Mouse (Mus musculus): ENCODE data around the gene Rab4a. TPM values are rescaled to one million over a fixed set of nuclear protein-coding genes. Genes with fewer than 3 reads are reported as not detected.
"Not testable (repeated sequence)": the region's sequence is repeated elsewhere in the genome, so short reads cannot be mapped to it uniquely, and the experiment has no call there.

The Rab4a gene
- polyA plus RNA-seq, 1 experiment = 7.3 TPM

DNA sequence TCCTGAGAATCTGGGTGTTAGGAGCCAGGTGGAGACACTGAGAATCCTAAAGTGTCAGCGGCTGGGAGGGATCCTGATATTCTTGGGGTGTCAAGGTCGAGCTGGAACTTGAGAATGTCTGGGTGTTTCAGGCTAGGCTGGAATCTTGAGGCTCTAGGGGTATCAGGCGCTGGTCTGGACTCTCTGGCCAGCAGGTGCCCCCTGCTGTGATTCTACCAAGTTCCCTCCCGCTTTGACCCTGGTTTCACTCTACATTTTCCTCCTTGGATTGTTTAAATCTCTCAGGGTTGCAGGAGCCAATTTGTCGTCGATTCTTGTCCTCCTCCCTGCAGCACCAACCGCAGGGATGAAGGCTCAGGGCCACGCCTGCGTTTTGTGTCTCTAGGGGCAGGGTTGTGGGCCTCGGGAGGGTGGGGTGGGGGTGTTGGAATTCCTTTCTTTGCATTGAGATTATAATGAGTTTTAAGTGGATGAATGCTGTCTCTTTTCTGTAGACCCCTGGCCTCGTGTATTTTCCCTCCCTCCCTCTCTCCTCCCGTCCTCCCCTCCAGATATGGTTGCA lies 670 bp downstream of the Rab4a start:
- DNase-seq = no peak
- H3K4me3 ChIP-seq (replicated peaks; ENCODE audit: extremely low read depth, low read depth, low read length) = peak overlapping the region; percentile 96
- TF ChIP-seq POLR2A (IDR thresholded peaks at IDR 0.05; ENCODE audit: borderline replicate concordance, extremely low read depth, low read depth, low read length) (no peak), CTCF (IDR thresholded peaks at IDR 0.05; ENCODE audit: insufficient read depth, low read length) (no peak)
- WGBS = 8% methylated on average over 12 of the region's 12 CpGs
- peaks cover 5% of the 10 kb centered on the region; the same call in 1 of the 2 replicates for H3K4me1 ChIP-seq (ENCODE audit: control insufficient read depth, insufficient read depth, low read length)

DNA sequence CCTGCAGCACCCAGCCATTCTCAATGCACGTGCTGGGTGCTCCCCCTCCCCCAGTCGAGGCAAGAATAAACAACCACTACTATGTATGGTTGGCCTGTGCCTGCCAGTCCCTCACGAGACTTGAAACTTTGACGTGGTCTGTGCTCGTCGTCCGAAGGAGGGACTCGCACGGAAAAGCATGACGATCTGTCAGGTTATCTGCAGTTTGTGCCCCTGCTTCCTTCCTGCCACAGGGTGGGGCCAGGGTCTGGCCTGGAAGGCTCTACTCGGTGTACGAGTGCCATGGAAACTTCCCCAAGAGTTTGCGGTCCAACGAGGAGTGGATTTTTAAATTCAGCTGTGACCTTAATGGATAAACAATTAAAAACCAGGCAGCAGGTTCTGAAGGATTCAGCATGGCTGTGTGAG lies 1.2 kb downstream of the Rab4a start:
- TF ChIP-seq CTCF (IDR thresholded peaks at IDR 0.05; ENCODE audit: insufficient read depth, low read length) = no peak
- no peak for TF ChIP-seq POLR2A (IDR thresholded peaks at IDR 0.05; ENCODE audit: borderline replicate concordance, extremely low read depth, low read depth, low read length)
- peaks cover 5% of the 10 kb centered on the region; the same call in 1 of the 2 replicates for H3K4me1 ChIP-seq (ENCODE audit: control insufficient read depth, insufficient read depth, low read length)
- H3K4me3 ChIP-seq (replicated peaks; ENCODE audit: extremely low read depth, low read depth, low read length) = peak overlapping the region; percentile 12
- WGBS = 4% methylated on average over 14 of the region's 14 CpGs
- no peak for DNase-seq

DNA sequence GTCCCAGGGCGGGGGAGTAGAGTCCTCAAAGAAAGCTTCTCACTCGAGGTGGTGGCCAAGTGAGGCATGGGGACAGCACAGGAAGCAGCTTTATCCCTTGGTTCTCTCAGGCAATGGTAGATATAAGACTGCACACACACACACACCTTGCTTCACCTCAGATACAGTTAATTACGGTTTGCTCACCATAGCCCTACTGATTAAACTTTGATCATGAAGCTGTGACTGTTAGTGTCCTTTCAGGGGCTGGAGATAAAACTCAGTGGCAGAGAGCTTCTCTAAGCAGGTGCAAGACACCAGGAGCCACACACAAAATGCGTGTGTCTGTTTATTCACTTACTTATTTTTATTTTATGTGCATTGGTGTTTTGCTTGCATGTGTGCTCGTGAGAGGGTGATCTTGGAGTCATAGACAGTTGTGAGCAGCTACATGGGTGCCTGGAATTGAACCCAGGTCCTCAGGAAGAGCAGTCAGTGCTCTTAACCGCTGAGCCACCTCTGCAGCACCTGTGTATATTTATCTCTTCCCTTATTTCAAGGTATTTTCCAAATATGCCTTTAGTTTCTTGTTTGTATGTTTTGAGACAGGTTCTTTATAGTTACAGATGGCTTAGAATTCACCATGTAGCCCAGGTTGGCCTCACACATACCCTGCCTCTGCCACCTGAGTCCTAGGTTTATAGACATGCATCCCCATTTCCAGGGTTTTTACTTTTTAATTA lies 2.2 kb downstream of the Rab4a start:
- peaks cover 5% of the 10 kb centered on the region; the same call in 1 of the 2 replicates for H3K4me1 ChIP-seq (ENCODE audit: control insufficient read depth, insufficient read depth, low read length)
- TF ChIP-seq POLR2A (IDR thresholded peaks at IDR 0.05; ENCODE audit: borderline replicate concordance, extremely low read depth, low read depth, low read length) (no peak), CTCF (IDR thresholded peaks at IDR 0.05; ENCODE audit: insufficient read depth, low read length) (no peak)
- 75% methylated on average over 6 of the region's 6 CpGs for WGBS
- DNase-seq = no peak
- H3K4me3 ChIP-seq (replicated peaks; ENCODE audit: extremely low read depth, low read depth, low read length) = no peak overlapping the region

DNA sequence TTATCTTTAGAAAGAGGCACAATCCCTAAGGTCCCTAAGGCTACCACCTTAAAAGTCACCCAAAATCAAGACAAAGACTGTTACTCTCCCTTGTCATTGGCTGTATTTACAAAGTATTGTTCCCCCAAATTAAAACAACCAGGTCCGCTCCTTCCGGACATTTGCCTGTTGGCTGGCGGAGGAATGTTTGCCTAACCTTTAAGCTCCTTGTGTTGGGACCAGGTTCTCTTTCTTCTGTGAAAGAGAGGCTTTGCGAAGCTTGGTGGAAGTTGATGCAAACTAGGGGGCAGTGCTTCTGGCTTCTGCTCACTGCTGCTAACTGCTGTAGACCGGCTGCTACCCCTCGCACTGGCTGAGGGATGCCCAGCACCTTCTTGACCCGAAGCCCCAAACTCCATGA lies 2.9 kb downstream of the Rab4a start:
- H3K4me3 ChIP-seq (replicated peaks; ENCODE audit: extremely low read depth, low read depth, low read length) = no peak overlapping the region
- H3K4me1 ChIP-seq (ENCODE audit: control insufficient read depth, insufficient read depth, low read length) = peaks cover 5% of the 10 kb centered on the region; the same call in 1 of the 2 replicates
- WGBS = 76% methylated on average over 7 of the region's 7 CpGs
- no peak for DNase-seq
- TF ChIP-seq CTCF (IDR thresholded peaks at IDR 0.05; ENCODE audit: insufficient read depth, low read length) (no peak), POLR2A (IDR thresholded peaks at IDR 0.05; ENCODE audit: borderline replicate concordance, extremely low read depth, low read depth, low read length) (no peak)

DNA sequence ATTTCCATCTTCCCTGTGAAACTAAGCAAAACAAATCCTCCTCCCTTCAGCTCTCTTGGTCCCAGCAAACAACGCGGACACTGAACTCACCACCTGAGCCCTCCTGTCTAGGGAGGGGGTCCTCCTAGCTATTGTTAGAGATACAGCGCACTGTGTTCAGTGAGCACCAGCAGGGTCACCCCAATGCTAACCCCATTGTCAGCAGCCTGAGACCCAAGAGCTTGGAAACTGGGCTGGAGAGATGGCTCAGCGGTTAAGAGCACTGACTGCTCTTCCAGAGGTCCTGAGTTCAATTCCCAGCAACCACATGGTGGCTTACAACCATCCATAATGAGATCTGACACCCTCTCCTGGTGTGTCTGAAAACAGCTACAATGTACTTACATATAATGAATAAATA lies 3.6 kb downstream of the Rab4a start:
- 95% methylated on average over 4 of the region's 4 CpGs for WGBS
- not testable (repeated sequence) for H3K4me3 ChIP-seq (replicated peaks; ENCODE audit: extremely low read depth, low read depth, low read length); DNase-seq; H3K4me1 ChIP-seq (ENCODE audit: control insufficient read depth, insufficient read depth, low read length)

DNA sequence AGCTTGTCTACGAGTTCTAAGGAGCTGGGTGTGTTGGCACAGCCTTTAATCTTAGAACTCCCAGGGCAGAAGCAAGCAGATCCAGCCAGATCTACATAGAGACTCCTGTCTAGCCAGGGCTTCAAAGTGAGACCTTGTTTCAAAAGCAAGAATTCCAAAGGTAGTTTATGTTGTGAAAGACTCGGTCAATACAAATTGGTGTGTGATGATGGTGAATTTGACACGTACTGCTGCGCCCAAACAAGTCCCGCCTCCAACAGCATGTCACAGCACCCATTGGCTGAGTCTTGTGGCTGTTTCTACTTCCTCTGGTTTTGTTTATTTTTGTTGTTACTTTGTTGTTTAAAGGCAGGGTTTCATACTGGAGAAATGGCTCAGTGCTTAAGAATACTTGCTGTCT lies 6.4 kb downstream of the Rab4a start:
- 84% methylated on average over 5 of the region's 5 CpGs for WGBS
- DNase-seq = no peak
- TF ChIP-seq POLR2A (IDR thresholded peaks at IDR 0.05; ENCODE audit: borderline replicate concordance, extremely low read depth, low read depth, low read length) (no peak), CTCF (IDR thresholded peaks at IDR 0.05; ENCODE audit: insufficient read depth, low read length) (no peak)
- no peak overlapping the region for H3K4me3 ChIP-seq (replicated peaks; ENCODE audit: extremely low read depth, low read depth, low read length)
- 0 out of 2 replicates have a peak, but pooled peaks cover 2% of the 10 kb centered on the region for H3K4me1 ChIP-seq (ENCODE audit: control insufficient read depth, insufficient read depth, low read length)

DNA sequence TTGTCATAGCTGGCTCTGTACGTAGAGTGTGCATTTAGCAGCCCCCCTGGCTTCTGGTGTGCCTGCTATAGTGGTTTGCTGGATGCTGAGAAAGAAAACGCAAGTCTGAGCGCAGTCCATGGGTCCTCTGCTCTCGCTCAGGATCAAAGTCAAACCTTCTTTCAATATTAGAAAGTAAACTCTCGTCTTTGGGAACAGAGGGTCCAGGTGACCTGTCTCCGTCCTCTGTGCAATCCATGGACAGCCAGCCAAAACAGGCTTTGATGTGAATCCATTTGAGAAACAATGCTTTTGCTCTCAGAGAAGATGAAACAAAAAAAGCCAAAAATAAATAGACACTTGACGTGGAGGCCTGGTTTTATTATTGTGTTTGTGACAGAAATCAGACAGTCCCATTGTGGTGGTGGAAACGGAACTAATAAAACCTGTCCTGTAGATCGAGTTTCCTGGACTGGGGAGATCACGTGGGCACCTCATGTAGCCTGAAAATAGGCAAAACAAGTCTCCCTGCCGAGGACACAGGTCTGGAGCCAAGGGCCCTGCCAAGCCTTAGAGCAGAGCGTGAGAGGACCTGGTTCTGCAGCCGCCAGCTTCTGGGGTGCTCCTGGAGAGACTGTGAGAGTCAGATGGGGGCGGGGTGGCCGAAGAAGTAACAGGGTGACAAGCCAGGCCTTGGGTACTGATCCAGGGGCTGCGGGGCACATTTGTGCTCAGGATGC lies 7.5 kb downstream of the Rab4a start:
- Histone ChIP-seq H3K4me3 (replicated peaks; ENCODE audit: extremely low read depth, low read depth, low read length) (no peak overlapping the region), H3K4me1 (ENCODE audit: control insufficient read depth, insufficient read depth, low read length) (no peaks in the 10 kb centered on the region)
- WGBS = 71% methylated on average over 16 of the region's 16 CpGs
- DNase-seq = no peak
- no peak for TF ChIP-seq POLR2A (IDR thresholded peaks at IDR 0.05; ENCODE audit: borderline replicate concordance, extremely low read depth, low read depth, low read length)
- no peak for TF ChIP-seq CTCF (IDR thresholded peaks at IDR 0.05; ENCODE audit: insufficient read depth, low read length)

DNA sequence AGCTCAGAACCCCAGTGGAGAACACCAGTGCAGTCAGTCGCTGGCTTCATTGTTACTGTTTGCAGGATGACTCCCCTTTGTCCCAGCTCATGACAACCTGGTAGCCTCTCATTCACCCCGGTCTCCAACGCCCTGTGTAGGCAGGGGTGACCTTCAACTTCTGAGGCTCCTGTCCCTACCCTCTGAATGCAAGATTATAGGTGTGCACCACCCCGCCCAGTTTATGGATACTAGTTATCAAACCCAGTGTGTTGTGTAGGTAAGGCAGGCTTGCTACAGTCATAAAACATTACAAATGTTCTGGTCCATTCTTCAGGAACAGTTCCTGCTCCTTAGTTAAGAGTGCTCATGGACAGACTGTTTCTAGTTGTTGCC lies 8.1 kb downstream of the Rab4a start:
- Histone ChIP-seq H3K4me3 (replicated peaks; ENCODE audit: extremely low read depth, low read depth, low read length) (no peak overlapping the region), H3K4me1 (ENCODE audit: control insufficient read depth, insufficient read depth, low read length) (no peaks in the 10 kb centered on the region)
- TF ChIP-seq POLR2A (IDR thresholded peaks at IDR 0.05; ENCODE audit: borderline replicate concordance, extremely low read depth, low read depth, low read length) (no peak), CTCF (IDR thresholded peaks at IDR 0.05; ENCODE audit: insufficient read depth, low read length) (no peak)
- no peak for DNase-seq
- WGBS = 87% methylated on average over 4 of the region's 4 CpGs

DNA sequence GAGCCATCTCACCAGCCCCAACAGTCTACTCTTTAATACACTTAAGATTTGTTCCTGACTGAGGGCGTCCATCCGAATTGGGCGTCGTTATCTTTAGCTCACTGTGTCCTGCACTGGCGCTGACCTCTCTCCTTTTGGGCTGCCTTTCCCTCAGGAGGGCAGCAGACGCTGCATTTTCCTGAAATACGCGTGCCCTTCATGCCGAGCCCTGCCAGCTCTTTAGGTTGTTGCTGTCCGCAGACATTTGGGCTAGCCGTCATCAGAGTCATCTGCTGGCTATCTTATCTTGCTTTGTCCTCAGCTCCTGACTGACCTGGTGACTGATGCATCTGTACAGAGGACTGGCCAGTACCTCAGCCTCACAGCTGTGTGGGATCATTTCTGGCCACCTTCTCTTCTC lies 9.5 kb downstream of the Rab4a start:
- DNase-seq = no peak
- TF ChIP-seq POLR2A (IDR thresholded peaks at IDR 0.05; ENCODE audit: borderline replicate concordance, extremely low read depth, low read depth, low read length) (no peak), CTCF (IDR thresholded peaks at IDR 0.05; ENCODE audit: insufficient read depth, low read length) (no peak)
- WGBS = 82% methylated on average over 11 of the region's 11 CpGs
- no peak overlapping the region for H3K4me3 ChIP-seq (replicated peaks; ENCODE audit: extremely low read depth, low read depth, low read length)
- no peaks in the 10 kb centered on the region for H3K4me1 ChIP-seq (ENCODE audit: control insufficient read depth, insufficient read depth, low read length)

DNA sequence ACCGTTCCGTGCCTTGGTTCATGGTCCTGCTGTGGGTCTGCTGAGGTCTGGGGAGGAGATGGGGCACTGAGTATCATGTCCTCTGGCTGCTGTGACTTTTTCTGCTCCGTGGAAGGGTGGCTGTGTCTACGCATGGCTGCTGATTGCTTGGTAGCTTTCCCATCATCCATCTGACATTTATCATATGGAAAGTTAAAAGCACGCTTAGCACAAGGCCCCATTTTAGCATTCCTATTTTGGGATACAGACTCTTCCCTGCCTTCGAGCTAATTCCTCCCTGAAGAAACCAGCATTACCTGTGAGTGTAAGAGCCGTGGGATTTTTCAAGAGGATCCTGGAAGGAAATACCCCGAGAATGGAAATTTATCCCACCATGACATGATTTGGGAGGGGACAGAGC lies 11.2 kb downstream of the Rab4a start:
- Histone ChIP-seq H3K4me3 (replicated peaks; ENCODE audit: extremely low read depth, low read depth, low read length) (no peak overlapping the region), H3K4me1 (ENCODE audit: control insufficient read depth, insufficient read depth, low read length) (no peaks in the 10 kb centered on the region)
- TF ChIP-seq POLR2A (IDR thresholded peaks at IDR 0.05; ENCODE audit: borderline replicate concordance, extremely low read depth, low read depth, low read length) (no peak), CTCF (IDR thresholded peaks at IDR 0.05; ENCODE audit: insufficient read depth, low read length) (no peak)
- no peak for DNase-seq
- 89% methylated on average over 8 of the region's 8 CpGs for WGBS

Data from lung, adult 2 months (tissue).